Mouse (Mus musculus) liver, adult 2 months (tissue): ENCODE results near the gene Cldn20.

Experiments used
- CTCF ChIP-seq: fragments of 200-500 bp; IDR thresholded peaks from 2 replicates; pipeline ENCODE4 v1.5.1; 2011; ENCODE audit warnings: low read depth, low read length, control low read depth
- POLR2A ChIP-seq: fragments of 200-500 bp; IDR thresholded peaks from 2 replicates; pipeline ENCODE4 v1.6.1; 2011; ENCODE audit warnings: low read length, control low read depth; ENCODE audit not compliant: insufficient read depth; ENCODE audit errors: extremely low read depth

DNA sequence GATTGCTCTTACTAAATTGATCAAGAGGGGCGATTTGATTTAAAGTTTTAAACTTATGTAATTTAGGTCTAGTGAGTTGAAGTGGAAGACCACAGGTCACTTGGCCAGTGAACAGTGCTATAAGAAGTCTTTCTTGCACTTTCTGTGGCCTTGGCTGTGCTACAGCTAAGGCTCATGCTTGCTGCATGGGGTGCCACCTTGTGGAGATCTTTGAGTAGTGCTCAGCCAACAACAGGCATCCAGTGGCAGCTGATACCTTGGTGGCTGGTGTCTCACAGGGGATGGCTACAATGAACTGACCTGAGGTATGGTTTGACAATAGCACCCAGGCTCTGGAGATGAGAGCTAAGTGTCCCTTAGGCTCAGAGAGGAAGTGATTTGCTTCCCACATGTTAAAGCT lies 22.5 kb upstream of the Cldn20 start:
- no peak for TF ChIP-seq POLR2A
- TF ChIP-seq CTCF = peak; percentile 94
